Mouse (Mus musculus) ZHBTc4 (cell line): ENCODE measurements around the gene Col1a2.
A peak's percentile ranks its signal among the peaks of the same experiment; 100 is the strongest.

ENCODE experiments used
- DNase-seq: peaks from one replicate; pipeline ENCODE4 v3.0.0-alpha.2; 2011; ENCODE audit warnings: low read depth, low spot score

Gene Col1a2

GRCm38 (mm10) chr6:4504603-4505131 lies at the start of gene Col1a2:
Gene Col1a2 (plus strand): TSS chr6:4504814.
- no peak for DNase-seq

GRCm38 (mm10) chr6:4455518-4455917 lies 49.1 kb upstream of the Col1a2 start:
- DNase-seq = no peak

- peak; percentile 11 for DNase-seq
Observed at GRCm38 (mm10) chr6:4455961-4456617, 48.5 kb upstream of the Col1a2 start.

GRCm38 (mm10) chr6:4456691-4457447 lies 47.7 kb upstream of the Col1a2 start:
- DNase-seq = no peak

- DNase-seq = peak; percentile 17
Observed at GRCm38 (mm10) chr6:4457555-4457996, 47.0 kb upstream of the Col1a2 start.

GRCm38 (mm10) chr6:4465320-4465719 lies 39.3 kb upstream of the Col1a2 start:
- no peak for DNase-seq

GRCm38 (mm10) chr6:4483577-4483936 lies 21.1 kb upstream of the Col1a2 start:
- no peak for DNase-seq

GRCm38 (mm10) chr6:4483937-4484601 lies 20.5 kb upstream of the Col1a2 start:
- no peak for DNase-seq

GRCm38 (mm10) chr6:4488349-4488748 lies 16.3 kb upstream of the Col1a2 start:
- DNase-seq = no peak

- no peak for DNase-seq
Observed at GRCm38 (mm10) chr6:4488966-4489365, 15.6 kb upstream of the Col1a2 start.

- no peak for DNase-seq
Observed at GRCm38 (mm10) chr6:4489366-4490245, 15.0 kb upstream of the Col1a2 start.

- no peak for DNase-seq
Observed at GRCm38 (mm10) chr6:4493666-4494065, 10.9 kb upstream of the Col1a2 start.

GRCm38 (mm10) chr6:4496428-4496827 lies 8.2 kb upstream of the Col1a2 start:
- DNase-seq = no peak

GRCm38 (mm10) chr6:4503106-4503505 lies 1.5 kb upstream of the Col1a2 start:
- DNase-seq = no peak

GRCm38 (mm10) chr6:4505158-4505997 lies 764 bp downstream of the Col1a2 start:
- DNase-seq = peak; percentile 26

GRCm38 (mm10) chr6:4506106-4506505 lies 1.5 kb downstream of the Col1a2 start:
- DNase-seq = peak; percentile 42

GRCm38 (mm10) chr6:4506791-4507190 lies 2.2 kb downstream of the Col1a2 start:
- DNase-seq = no peak

GRCm38 (mm10) chr6:4507323-4507722 lies 2.7 kb downstream of the Col1a2 start:
- DNase-seq = no peak

- DNase-seq = no peak
Observed at GRCm38 (mm10) chr6:4508279-4508678, 3.7 kb downstream of the Col1a2 start.

- no peak for DNase-seq
Observed at GRCm38 (mm10) chr6:4509395-4509794, 4.8 kb downstream of the Col1a2 start.
